Mouse (Mus musculus) G1E (cell line): ENCODE results near the gene Adgre5. TPM values are rescaled to one million over a fixed set of nuclear protein-coding genes. Genes with fewer than 3 reads are reported as not detected.

Source experiments
- ATAC-seq: 2 replicates; pipeline ENCODE4 v1.8.0; 2016; ENCODE audit warnings: mild to moderate bottlenecking; ENCODE audit not compliant: insufficient number of reproducible peaks, poor library complexity, low FRiP score, severe bottlenecking; ENCODE audit errors: extremely low read depth
- DNase-seq: peaks from one replicate; pipeline ENCODE4 v3.0.0; 2012; ENCODE audit warnings: low spot score
- H3K27me3 ChIP-seq: 2 replicates; pipeline ENCODE4 v1.6.1; 2012; ENCODE audit warnings: mild to moderate bottlenecking, low read length, inconsistent platforms; ENCODE audit not compliant: insufficient read depth
- H3K36me3 ChIP-seq: replicated peaks from 2 replicates; pipeline ENCODE3; 2012; ENCODE audit warnings: mild to moderate bottlenecking, inconsistent platforms
- H3K4me1 ChIP-seq: 2 replicates; pipeline ENCODE4 v1.6.1; 2012; ENCODE audit warnings: low read depth, low read length, inconsistent platforms, mixed read lengths; ENCODE audit not compliant: insufficient read depth
- H3K4me3 ChIP-seq: 2 replicates; pipeline ENCODE4 v1.5.1; 2012; ENCODE audit warnings: low read depth, mild to moderate bottlenecking, inconsistent platforms, low read length, moderate library complexity, mixed read lengths
- H3K9me3 ChIP-seq: replicated peaks from 2 replicates; pipeline ENCODE4 v1.6.1; 2012; ENCODE audit warnings: inconsistent platforms
- CTCF ChIP-seq: IDR thresholded peaks from 2 replicates; pipeline ENCODE4 v1.5.1; 2012; ENCODE audit warnings: low read depth, low read length, inconsistent platforms, mixed read lengths
- GATA1 ChIP-seq: IDR thresholded peaks from 2 replicates; pipeline ENCODE4 v1.6.1; 2012; ENCODE audit warnings: borderline replicate concordance, low read length, inconsistent platforms, mixed read lengths
- GATA2 ChIP-seq: IDR thresholded peaks from 2 replicates; pipeline ENCODE4 v1.6.1; 2012; ENCODE audit warnings: low read depth, low read length, inconsistent platforms, borderline replicate concordance
- POLR2AphosphoS5 ChIP-seq: IDR thresholded peaks from 2 replicates; pipeline ENCODE4 v1.6.1; 2012; ENCODE audit warnings: low read depth, low read length, inconsistent platforms; ENCODE audit not compliant: insufficient replicate concordance
- TAL1 ChIP-seq: conservative IDR thresholded peaks from 2 replicates; pipeline ENCODE4 v1.6.1; 2012; ENCODE audit warnings: low read depth, low read length, inconsistent platforms, mixed read lengths
- polyA plus RNA-seq: library from polyadenylated mRNA; stranded (reverse); fragments of >175 nt; gene quantifications from 2 replicates; pipeline ENCODE4 v1.2.3, GENCODE M21; 2012
- total RNA-seq, 2 experiments: library from RNA; stranded (forward) in 1 of 2; stranded (reverse) in 1 of 2; fragments of 200-1000 nt in 1 of 2; fragments of >200 nt in 1 of 2; fragmentation: Nextera tagmentation in 1 of 2; gene quantifications; 2 replicates each; pipeline ENCODE4 v1.2.3; 2014 to 2017

Gene Adgre5
- total and polyA plus RNA-seq, 3 experiments = 92.9 to 405 (median 223) TPM

DNA sequence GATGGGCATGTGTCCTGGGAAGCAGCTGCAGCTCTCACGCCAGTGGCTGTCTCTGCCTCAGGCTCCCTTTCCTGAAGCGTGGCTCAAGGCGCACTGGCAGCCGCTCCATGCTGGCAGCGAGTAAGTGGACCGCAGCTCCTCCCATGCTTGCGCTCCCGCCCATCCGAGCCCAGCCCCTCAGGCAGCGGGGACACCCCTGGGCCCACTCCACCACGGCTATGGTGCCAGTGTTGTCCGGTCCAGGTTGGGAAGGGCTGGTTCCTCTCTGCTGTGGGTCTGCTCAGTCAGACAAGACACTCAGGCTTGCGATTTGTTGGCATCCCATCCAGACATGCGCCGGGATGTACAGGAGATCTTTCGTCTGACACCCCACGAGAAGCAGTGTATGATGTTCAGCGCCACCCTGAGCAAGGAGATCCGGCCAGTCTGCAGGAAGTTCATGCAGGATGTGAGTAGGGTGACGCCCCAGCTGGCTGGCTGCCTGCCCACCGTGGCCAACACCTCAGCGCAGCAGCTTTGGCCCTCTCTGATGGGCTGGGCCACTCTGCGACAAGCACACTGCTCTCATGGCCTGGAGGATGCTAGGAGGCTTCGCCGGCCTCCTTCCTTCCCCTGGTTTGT lies 19.6 kb downstream of the Adgre5 start:
- H3K27me3 ChIP-seq = no peaks in the 10 kb centered on the region; the same call in 1 of the 2 replicates

DNA sequence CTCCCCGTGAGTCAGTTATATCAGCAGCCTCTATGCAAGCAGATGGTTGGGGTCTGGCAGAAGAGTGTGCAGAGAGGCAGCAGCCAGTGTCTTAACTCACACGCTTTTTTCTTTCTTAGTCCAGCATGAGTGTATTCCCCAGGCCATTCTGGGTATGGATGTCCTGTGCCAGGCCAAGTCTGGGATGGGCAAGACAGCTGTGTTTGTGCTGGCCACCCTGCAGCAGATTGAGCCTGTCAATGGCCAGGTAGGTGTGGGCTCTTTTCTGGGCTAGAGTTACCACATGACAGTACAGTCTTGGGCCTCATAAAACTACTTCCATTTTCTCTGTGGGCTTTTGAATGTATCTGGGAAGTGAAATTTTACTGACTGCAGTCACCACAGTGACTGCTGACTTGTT lies 21.4 kb downstream of the Adgre5 start:
- ATAC-seq (no peak), DNase-seq (no peak)
- Histone ChIP-seq H3K27me3 (no peaks in the 10 kb centered on the region; the same call in 1 of the 2 replicates), H3K36me3 (peaks cover 76% of the 10 kb centered on the region), H3K4me3 (no peak overlapping the region), H3K9me3 (no peaks in the 10 kb centered on the region), H3K4me1 (peaks cover 84% of the 10 kb centered on the region)
- TF ChIP-seq TAL1 (no peak), GATA1 (no peak), CTCF (no peak), GATA2 (no peak), POLR2AphosphoS5 (no peak)

More for the DNA sequence above, 19.6 kb downstream of the Adgre5 start:
- Histone ChIP-seq H3K4me3 (peak overlapping the region; percentile 30; the same call in 1 of the 2 replicates), H3K36me3 (peaks cover 94% of the 10 kb centered on the region), H3K4me1 (peaks cover 93% of the 10 kb centered on the region), H3K9me3 (no peaks in the 10 kb centered on the region)
- DNase-seq (no peak), ATAC-seq (no peak)
- no peak for TF ChIP-seq TAL1
- TF ChIP-seq POLR2AphosphoS5 = peak; percentile 47

DNA sequence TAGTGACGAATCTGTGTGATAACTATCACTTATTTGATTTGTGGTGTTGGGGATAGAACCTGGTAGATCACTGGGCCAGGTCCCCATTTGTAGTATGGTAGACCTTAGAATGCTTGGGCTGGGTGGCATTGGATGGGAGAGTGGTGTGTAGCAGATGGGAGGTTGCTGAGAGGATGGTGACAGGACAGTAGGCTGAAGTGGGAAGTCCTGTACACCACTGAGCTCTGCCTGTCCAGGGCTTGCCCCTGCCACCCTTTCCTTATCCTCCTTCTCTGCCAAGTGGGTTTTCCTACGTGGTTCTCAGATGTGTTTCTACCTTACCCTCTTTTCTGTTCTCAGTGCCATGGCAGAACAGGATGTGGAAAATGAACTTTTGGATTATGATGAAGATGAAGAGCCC lies 22.1 kb downstream of the Adgre5 start:
- H3K27me3 ChIP-seq = no peaks in the 10 kb centered on the region; the same call in 1 of the 2 replicates
- H3K4me3 ChIP-seq = no peak overlapping the region; the same call in 1 of the 2 replicates
- H3K9me3 ChIP-seq = no peaks in the 10 kb centered on the region
- no peak for ATAC-seq
- no peak for TF ChIP-seq GATA2
- peaks cover 70% of the 10 kb centered on the region for H3K36me3 ChIP-seq
- DNase-seq = no peak
- peaks cover 79% of the 10 kb centered on the region for H3K4me1 ChIP-seq

DNA sequence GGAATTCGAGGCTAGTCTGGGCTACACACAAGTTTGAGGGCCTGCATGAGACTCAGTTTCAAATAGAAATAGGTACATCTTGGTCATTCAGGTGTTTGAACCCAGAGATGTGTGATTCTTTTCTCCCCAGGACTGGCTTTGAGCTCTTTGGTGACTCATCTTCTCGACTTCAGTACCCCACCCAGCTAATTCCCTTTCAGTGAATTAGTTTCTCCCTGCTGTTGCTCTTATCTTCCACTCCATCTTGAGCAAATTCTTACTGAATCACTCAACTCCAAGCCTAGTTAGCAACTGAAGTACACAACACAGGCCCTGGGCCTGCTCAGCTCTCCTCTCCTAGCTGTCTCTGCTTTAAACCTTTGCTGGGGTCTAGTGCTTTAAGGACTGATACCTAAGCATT lies 24.6 kb downstream of the Adgre5 start:
- H3K9me3 ChIP-seq = no peaks in the 10 kb centered on the region
- peaks cover 45% of the 10 kb centered on the region for H3K36me3 ChIP-seq
- DNase-seq (no peak), ATAC-seq (peak; percentile 6)
- peak overlapping the region; percentile 92 for H3K4me3 ChIP-seq
- no peak for TF ChIP-seq CTCF
- TF ChIP-seq GATA1 = no peak
- TF ChIP-seq GATA2 = no peak
- no peak for TF ChIP-seq TAL1
- TF ChIP-seq POLR2AphosphoS5 = no peak
- peaks cover 55% of the 10 kb centered on the region for H3K4me1 ChIP-seq
- no peaks in the 10 kb centered on the region; the same call in 1 of the 2 replicates for H3K27me3 ChIP-seq

DNA sequence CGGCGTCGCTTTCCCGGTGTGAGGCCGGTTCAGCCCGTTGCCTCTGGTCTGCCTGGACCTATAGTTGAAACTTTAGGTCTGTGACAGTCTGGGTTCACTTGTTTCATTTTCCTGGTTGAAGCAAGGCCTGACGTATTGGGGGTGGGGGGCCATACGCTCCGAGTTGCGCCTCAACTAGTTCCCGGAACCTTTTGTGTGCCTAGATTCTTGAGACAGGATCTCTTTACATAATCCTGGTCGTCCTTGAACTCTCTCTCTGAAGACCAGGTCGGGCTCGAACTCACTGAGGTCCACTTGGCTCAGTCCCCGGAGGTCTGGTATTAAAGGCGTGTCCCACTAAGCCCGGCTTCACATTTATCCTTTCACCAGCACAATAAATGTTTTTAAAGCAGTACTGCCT lies 25.4 kb downstream of the Adgre5 start:
- TF ChIP-seq GATA1 (no peak), CTCF (no peak)
- H3K9me3 ChIP-seq = no peaks in the 10 kb centered on the region
- no peak for DNase-seq
- H3K4me1 ChIP-seq = peaks cover 47% of the 10 kb centered on the region
- peak overlapping the region; percentile 92 for H3K4me3 ChIP-seq
- ATAC-seq = no peak
- H3K27me3 ChIP-seq = no peaks in the 10 kb centered on the region
- peaks cover 37% of the 10 kb centered on the region for H3K36me3 ChIP-seq

DNA sequence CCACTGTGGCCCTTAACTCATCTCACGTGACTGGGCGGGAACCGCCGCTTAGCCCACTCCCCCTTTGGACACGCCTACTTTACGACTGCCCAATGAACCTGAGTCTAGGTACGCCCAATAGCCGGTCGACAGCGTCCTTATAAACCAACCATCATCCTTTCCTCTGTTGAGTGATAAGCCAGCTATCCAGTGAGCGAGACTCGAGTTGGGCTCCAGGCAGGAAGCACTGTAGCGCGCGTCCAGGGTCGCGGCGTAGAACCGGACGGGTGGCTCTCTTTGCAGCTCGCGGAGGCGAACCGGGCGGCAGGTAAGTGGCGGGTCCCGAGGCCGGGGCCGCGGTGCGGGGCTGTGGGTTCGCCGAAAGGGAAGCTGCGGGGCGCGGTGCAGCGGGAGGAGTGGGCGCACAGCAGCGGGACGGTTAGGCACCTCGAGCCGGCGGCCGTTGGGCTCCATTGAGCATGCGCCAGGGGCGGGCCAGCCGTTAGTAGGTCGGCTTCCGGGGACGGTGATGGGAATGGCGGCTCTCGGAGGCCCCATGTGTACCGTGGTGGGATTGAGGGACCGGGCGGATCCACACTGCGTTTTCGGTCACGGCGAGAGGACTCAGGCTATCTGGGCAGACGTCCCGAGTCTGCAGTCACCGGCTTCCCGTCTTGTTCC lies 26.0 kb downstream of the Adgre5 start, which contains the start of gene Ddx39:
Gene Ddx39 (plus strand): TSS at position 147 of the 660 bp plus-strand sequence.
- H3K4me3 ChIP-seq = peak within 1 kb of the TSS; percentile 92
- no peaks in the 10 kb centered on the region for H3K27me3 ChIP-seq
- TF ChIP-seq TAL1 (no peak), POLR2AphosphoS5 (no peak; the same call in 1 of the 2 replicates), CTCF (no peak), GATA1 (no peak), GATA2 (no peak)
- H3K4me1 ChIP-seq = peaks cover 41% of the 10 kb centered on the region
- peaks cover 31% of the 10 kb centered on the region for H3K36me3 ChIP-seq
- H3K9me3 ChIP-seq = no peaks in the 10 kb centered on the region
- peak; percentile 92 for DNase-seq
- peak; percentile 98 for ATAC-seq

DNA sequence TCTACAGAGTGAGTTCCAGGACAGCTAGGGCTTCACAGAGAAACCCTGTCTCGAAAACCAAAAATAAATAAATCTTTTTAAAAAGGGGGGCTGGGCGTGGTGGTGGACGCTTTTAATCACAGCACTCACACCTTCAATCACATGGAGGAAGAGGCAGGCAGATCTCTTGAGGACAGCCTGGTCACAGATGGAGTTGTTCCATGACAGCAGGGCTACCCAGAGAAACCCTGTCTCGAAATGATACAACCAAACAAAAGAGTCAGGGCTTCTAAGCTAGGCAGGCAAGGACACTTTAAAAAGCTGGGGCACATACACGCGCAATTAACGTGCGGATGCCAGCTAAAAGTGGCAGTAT lies 26.5 kb downstream of the Adgre5 start:
- DNase-seq = no peak
- Histone ChIP-seq H3K9me3 (no peaks in the 10 kb centered on the region), H3K36me3 (peaks cover 26% of the 10 kb centered on the region), H3K4me1 (peaks cover 37% of the 10 kb centered on the region), H3K4me3 (peak overlapping the region; percentile 92), H3K27me3 (no peaks in the 10 kb centered on the region)
- TF ChIP-seq TAL1 (no peak), CTCF (no peak), GATA2 (no peak), GATA1 (no peak), POLR2AphosphoS5 (no peak)
- ATAC-seq = no peak
